Mouse (Mus musculus): ENCODE results near the gene Wnt7b. TPM values are rescaled to one million over a fixed set of nuclear protein-coding genes. Genes with fewer than 3 reads are reported as not detected.

Gene Wnt7b
- not detected in 2 replicates for total RNA-seq (2023)

DNA sequence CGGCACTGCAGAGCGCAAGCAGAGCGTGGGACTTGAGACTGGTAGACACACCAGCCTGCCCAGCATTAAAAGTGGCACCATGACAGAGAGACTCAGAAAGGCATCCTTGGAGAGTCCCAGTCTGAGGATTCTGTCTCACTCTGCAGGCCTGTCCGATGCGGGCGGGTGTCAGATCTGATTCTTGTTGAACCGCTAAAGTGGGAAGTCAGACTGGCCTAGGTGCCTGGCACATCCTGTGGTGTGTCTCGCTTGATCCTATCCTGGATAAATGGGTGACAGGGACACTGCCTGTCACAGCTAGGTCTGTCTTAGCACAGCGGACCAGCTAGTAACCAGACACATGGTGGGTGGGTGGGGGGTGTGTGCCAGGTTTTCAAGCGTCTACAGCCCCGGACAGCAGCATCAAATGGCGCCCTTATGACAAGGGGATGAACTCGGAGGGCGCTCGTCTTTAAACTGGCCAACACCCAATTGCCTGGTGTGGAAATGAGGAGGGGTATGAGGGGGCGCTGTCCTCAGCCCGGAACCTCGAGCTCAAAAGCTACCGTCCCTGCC lies at the start of gene Wnt7b:
Gene Wnt7b (minus strand): TSS at position 118 of the 555 bp plus-strand sequence.

DNA sequence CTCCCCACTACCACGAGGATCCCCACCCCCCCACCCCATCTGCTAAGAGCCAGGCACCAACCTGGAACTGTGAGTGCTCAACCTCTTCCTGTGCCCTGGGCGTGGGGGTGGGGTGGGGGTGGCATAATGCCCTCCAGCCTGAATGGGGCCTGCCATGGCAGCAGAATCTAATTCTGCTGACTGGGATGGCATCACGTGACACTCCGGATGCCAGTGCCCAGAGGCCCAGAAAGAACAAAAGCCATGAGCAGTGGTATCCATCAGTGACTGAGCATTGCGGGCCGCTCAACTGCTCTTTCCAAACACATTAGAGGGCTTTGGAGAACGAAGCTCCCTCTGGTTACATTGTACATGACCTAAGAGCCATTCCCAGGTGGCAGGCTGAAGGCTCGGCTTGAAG lies 79.1 kb downstream of the Wnt7b start, which contains the start of gene 7530416G11Rik:
Gene 7530416G11Rik (minus strand): TSS at position 101 of the 400 bp plus-strand sequence.

Other genes with a start within 250 kb of the Wnt7b start
- 180 and 194 TPM in 2 replicates for gene Atxn10, start 246.2 kb downstream of the Wnt7b start, total RNA-seq (2023)
- not detected in 2 replicates for gene 7530416G11Rik, start 79.2 kb downstream of the Wnt7b start, total RNA-seq (2023)
- not detected in 2 replicates for gene Ppara, start 152.5 kb upstream of the Wnt7b start, total RNA-seq (2023)
- gene Cdpf1, start 229.2 kb upstream of the Wnt7b start, total RNA-seq (2023): 3.5 and 5.3 TPM in 2 replicates
- not detected in 2 replicates for gene Pkdrej, start 239.3 kb upstream of the Wnt7b start, total RNA-seq (2023)
- gene Ttc38, start 249.8 kb upstream of the Wnt7b start, total RNA-seq (2023): 5.7 and 6.5 TPM in 2 replicates